Mouse (Mus musculus): ENCODE results near the gene Hist4h4.

DNA sequence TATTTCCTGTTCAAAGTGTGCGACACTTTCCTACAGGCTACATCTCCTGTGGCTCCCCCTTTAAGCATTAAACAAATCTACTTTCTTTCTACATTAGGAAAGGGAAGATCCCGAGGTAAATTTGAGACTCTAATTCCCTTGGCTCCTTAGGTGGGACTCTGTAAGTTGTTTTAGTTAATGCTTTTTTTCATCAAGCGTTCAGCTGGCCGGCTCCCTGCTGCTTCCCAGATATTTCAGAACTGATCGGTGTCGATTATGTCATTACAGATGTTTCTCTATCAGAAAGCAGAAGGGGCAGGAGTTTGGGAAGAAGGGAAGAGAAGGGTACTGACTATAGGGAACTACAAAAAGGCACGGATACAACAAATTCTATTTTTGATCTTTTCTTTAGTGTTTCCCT, 22.9 kb upstream of the Hist4h4 start:
- TF ChIP-seq TAL1 (IDR thresholded peaks at IDR 0.05; ENCODE audit: low read length) (no peak), GATA1 (IDR thresholded peaks at IDR 0.05; ENCODE audit: low read length) (no peak)

Data from erythroblast, embryonic 14.5 days (primary cell).